Mouse (Mus musculus) mesoderm, embryonic 11.5 days (tissue): ENCODE measurements around the gene Krtap7-1.

ENCODE experiments used
- DNase-seq: peaks from one replicate; pipeline ENCODE4 v3.0.0-alpha.2; 2012; ENCODE audit warnings: low read depth, low spot score

The Krtap7-1 gene

DNA sequence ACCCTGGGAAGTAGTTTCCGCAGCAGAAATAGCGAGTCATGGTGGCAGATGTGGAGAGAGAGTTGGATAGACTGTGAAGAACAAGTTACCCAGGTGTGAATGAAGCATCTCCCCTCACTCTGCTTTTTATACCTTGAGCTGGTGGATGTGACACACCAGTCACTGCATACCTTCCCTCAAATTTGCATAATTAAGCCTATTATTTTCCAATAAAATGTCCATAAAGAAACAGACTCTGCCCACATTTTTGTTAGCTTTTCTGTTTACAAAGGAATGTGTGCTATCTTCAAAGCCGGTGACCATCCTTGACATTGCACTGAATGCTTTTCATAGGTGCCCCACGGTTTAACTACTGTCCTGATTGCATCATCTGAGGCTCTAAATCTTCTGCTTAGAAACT is at the start of gene Krtap7-1:
TSS of gene Krtap7-1 (minus strand) at position 101 of the 400 bp plus-strand sequence.
- no peak for DNase-seq

DNA sequence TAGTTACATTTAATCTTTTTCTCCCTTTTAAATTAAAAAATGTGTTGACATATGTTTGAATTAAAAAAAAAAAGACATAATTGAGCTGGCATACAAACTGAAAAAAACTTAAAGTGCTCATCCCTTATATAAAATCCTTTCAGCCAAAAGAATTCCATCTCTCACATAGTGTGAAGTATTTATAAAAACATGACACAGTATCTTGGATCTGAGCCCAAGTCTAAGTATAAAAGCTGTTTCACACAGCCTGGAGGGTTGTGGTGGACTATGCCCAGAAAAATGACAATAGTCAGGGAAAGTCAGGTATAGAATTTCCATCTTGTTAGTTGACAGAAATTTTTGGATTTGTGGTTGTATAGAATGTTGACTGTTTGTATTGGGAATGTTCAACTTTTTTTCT is 42.2 kb upstream of the Krtap7-1 start:
- no peak for DNase-seq

DNA sequence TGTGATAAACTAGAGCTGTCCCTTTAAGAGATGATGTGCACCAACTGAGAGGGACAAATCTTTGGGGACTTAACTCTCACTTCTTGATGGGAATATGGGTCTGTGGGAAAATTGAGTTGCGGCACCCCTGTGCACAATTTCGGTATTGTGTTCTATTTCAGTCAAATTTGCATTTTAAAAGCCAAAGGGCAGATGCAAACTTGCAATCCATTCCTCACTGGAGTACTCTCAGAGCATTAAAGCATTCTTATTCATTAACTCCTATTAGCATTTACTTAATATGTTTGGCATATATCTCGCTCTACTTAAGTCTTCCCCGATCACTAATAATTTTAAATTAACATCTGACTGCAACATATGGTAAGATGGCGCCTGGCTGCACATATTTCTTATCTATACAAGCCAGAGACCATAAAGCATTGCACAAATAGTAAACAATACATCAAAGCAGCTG is 29.9 kb upstream of the Krtap7-1 start:
- no peak for DNase-seq

DNA sequence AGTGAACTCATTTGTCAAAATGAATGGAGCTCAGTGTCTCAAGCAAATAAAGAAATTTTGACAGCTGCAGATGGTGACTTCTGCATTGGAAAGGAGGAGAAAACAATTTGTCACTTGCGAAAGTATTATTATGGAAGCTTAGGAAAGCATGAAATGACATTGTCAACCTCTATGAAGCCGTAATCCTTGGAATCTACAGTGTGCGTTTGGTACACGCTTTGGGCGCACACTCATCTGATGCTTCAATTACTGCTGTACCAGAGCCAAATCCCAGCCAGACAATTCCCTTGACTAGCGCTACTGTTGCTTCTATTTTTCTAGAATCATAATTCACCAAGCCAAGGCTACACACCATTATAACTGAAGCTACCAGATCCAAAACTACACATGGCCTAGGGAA is 29.2 kb upstream of the Krtap7-1 start:
- DNase-seq = no peak

DNA sequence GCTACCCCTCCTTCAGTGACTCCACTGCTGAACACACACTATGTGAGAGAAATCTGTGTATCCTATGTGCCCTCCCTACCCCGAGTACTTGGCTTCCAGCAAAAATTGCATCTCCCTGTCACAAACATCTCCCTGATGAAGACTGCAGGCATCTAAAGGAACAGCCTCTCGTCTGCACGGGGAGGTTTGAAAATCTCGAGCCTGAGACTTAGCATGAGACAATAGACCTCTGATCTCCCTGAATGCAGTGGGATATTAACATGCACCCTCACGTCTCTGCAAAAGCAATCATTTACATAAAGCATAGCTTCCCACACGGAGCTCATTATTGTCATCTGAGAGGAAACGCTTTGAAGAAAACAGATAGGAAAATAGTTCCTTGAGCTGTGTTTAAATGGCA is 22.4 kb upstream of the Krtap7-1 start:
- DNase-seq = peak; percentile 15

DNA sequence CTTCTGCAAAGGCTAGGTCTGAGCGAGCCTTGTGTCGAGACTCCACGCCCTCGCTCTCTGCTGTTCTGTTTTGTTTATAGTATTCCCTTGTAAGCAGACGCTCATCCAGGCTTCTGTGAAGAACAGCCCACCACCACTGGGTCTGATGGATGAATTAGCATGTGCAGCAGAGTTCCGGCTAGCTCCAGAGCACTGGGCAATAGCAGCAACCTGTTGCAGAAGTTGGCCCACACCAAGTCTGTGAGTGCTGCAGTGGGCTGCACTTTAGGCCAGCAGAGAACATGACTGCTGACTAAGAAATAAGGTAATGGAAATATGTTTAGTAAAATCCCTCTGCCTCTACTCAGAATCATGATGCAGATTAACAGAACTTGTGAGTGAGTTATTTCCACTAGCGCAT is 21.7 kb upstream of the Krtap7-1 start:
- DNase-seq = no peak

DNA sequence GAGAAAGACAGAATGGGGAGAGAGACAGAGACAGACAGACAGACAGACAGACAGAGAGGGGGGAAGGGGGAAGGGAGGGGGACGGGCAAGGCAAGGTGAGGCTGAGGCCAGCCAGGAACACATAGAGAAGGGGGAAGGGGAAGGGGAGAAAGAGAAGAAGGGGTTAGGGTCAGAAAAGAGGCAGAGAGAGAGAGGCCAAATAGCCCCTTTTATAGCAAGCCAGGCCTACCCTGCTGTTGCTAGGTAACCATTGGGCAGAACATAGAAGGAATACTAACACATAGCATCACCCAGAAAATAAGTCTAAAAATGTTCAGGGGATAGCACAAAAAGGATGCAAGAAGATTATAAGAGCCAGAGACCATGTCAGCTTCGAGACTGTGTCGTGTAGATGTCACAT is 20.3 kb upstream of the Krtap7-1 start:
- DNase-seq = no peak

DNA sequence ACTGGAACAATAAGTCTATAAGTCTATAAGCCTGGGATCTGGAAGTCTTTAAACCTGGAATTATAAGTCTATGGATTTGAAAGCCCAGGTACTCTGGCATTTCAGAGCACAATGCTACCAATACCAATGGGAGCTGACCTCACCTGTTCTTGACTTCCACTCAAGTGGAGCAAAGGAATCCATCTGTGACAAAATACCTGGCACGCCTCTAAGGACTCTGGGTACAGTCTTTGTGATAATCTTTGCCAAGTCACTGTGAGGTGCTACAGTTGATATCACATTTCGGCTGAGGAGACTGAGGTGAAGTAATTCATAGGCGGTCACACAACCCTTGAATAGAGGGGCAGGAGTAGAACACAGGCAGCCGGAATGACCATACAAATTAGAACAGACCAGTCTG is 12.9 kb upstream of the Krtap7-1 start:
- DNase-seq = no peak

DNA sequence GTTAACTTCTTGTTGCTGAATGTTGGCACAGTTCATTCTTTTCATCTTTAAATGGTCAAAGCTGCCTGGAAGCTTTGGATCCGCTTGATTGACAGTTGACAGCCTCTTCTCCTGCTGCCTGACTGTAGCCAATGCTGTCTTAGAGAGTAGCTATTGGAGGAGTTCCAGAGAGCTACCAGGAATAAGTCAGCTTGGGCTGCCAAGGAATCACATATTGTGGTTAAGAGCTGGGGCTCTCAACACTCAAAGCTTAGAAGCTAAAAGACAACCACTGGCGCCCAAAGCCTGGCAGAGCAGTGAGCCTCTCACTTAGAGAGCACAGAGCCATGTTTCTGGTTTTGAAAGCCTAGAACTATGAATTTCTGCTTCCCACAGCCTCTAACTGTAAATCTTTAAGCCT is 12.4 kb upstream of the Krtap7-1 start:
- no peak for DNase-seq

DNA sequence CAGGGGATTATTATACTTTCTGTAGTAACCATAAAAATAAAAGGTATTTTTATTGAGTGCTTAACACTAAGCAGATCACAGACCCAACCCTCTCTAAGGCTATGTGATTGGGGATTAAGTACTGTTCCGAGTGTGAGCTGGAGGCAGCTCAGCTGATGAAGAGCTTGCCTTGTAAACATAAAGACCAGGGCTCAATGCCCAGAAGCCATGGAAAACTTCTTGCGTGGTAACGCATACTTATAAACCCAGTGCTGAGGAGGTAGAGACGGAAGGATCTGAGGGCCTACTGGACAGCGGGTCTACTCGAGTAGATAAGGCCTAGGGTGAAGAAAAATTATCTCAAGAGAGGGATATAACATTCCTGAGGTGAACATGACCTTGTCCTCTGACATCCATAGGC is 12.0 kb upstream of the Krtap7-1 start:
- DNase-seq = no peak

DNA sequence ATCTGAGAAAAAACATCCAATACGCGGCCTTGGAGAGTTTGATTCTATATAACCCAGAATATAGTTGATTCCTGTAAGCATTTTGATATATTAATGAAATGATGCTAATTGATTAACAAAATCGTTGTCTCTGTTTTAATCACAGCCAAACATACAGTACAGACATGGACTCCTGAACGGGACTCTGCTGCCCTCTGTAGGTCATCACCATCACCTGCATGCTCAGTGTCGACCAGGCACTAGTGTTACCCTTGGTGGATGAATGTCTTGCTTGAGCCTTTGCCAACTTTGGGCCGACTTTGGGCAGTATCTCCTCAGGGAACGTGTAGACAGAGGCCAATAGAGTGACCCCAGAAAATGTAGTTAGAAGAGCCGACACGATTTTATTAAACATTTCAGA is 9.5 kb upstream of the Krtap7-1 start:
- DNase-seq = peak; percentile 45

DNA sequence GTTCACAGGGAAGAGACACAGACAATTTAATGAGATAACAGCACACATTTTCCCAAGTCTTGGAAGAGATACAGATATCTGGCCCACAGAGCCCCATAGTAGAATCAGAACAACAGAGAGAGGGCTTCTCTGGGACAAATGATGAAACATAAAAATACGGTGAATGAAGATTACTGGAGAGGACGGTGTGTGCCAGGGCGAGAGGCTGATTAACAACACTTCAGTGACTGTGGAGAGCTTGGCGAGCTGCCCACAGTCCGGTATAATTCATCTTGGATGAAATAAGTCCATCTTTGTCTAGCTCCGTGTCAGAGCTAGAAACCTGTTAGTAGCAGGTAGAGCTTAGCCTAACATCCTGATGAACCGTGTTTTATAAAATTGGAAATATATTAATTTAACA is 5.3 kb upstream of the Krtap7-1 start:
- no peak for DNase-seq

DNA sequence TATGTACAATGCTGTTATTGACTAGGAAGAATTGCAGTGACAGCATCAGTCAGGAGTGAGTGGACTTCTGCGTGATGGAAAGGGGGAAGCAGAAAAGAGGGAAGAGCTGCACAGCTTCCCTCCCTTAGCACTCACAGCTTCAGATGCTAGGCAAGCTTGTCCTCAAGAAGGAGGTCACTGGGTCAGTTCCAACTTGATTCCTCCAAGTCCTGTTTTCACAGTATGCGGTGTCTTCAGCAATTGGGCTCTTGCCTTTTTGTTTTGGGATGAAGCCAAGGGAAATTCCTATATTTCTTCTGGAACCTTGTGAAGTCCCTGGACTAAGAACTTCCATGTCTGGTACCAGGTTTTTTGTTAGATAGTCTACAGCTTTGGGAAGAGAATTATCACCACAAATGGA is 4.6 kb downstream of the Krtap7-1 start:
- DNase-seq = no peak

DNA sequence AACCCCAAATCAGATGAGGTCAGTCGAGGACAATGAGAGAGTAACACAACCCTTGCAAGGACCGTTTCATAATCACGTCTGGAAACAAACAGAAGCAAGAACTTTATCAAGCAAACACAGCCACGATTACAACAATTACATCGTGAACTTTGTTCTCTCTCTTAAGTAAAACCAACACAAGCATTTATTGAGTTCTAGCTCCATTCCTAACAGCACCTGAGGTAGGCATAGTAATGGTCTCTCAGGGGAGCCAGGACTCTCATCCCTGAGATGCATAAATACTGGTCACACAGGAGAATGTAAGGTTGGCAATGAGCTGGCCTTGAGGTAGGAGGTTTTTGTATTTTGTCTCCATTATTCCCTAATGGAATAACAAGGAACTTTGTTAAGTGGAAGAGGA is 6.3 kb downstream of the Krtap7-1 start:
- DNase-seq = no peak

DNA sequence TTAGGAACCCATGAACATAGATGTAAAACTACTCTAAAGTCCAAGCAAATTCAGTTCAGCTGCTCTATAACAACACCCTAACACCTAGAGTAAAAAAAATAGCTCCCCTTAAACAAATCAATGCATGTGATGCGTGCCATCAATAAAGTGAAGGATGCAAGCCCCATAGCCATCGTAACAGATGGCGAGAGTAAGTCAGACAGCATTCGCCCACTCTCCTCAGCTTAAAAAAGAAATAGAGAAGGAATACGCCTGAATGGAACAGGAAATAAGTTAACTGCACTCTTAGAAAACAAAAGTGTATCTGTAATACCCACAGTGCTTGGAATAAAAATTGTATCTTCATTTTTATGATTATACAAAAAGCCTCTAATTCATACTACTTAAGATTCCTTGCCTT is 11.1 kb downstream of the Krtap7-1 start:
- no peak for DNase-seq

DNA sequence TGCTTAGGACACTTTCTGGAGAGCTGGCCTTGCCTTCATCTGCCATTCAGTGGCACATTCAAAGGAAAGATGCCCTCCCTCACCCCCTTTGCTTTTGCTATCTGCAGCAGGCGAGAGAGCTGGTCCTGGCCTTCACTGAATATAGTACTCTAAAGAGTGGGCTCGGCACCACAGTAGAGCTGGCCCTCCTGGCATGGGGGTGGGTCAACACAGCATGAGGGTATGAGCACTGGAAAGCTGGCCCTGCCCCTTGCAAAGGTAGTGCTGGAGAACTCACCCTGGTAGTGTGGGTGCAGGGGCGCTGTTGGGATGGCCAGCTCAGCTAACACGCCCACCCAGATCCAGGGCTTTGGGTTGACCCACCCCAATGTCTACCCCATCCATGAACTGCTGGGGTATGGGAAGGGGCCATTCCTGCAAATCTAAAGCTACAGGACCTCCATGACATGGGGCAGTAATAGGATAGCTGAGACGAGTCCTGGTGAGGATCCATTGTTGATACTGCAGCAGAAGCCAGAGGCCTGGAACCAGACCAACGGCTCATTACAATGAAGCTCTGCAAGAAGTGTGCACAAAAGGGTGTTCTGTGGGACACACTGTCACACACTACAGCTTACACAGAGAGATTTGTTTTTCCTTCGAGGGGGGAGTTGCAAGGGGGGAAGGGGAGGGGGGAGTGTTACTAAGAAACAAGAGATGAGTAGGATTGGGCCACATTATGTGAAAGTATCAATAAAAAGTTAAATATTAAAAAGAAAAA is 12.5 kb downstream of the Krtap7-1 start:
- DNase-seq = no peak

DNA sequence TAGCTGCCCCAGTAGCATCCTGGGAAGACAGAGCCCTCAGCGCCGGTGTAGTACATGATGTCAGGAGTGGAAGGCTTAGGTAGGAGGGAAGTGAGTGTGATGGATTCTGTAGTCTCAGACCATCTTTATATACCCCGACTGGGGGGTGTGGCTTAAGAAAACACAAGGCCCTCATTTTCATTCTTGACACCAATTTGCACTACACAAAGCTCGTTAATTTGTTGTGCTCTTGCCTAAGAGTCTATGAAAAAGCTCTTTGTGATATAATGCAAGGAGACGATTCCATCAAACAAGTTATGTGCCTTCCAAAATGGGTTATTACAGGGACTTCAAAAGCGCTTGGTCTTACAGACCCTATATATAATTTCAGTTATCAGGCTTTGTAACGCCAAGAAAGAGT is 20.3 kb downstream of the Krtap7-1 start, which contains the start of gene Krtap8-1:
TSS of gene Krtap8-1 (minus strand) at position 101 of the 400 bp plus-strand sequence.
- no peak for DNase-seq

DNA sequence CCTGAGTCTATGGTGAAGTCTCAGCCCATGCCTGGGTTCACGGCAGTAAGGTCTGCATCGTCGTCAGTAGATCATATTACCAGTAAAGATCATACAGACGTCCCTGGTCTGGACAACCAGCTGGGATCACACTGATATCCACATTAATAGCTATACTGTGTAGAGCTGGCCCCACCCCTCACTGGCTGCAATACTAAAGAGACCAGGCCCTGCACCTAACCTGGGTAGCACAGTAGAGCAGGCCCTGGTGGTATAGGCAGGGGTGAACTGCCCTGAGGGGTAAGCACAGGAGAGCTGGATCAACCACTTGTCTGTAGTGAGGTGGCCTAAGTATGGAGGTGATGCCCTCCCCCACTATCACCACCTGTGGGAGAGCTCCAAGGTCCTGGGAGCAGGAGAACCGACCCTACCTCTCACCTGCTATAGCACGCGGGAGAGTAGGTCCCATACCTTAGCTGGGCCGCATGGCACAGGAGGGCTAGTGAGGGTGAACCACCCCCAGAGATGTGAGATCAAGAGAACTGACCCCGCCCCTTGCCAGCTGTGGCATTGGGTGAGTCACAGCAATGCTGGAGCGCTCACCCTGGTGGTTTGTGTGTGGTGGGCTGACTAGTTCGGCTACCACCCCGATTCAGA is 30.3 kb downstream of the Krtap7-1 start:
- no peak for DNase-seq

DNA sequence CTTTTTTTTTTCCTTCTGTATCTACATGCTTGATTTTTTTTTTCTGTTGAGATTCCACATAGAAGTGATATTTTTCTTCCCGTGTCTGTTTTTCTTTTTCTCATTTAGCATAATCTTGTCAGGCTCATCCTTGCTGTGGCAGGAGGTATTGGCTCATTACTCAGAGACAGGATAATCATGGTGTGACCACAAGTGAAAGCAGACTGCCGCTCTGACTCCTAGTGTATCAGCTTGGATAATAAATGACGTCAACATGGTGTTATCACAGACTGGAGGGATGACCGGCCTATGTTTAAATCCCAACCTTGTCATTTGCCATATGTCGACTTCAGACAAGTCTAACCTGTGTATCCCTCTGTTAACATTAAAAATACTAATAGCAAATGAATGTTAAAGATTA is 46.9 kb downstream of the Krtap7-1 start:
- no peak for DNase-seq
